Mouse (Mus musculus) erythroid progenitor cell, adult 5-6 weeks (primary cell): Measurements from ENCODE around the gene Myom1. TPM values are rescaled to one million over a fixed set of nuclear protein-coding genes. Genes with fewer than 3 reads are reported as not detected.
"Not testable (repeated sequence)": the region's sequence is repeated elsewhere in the genome, so short reads cannot be mapped to it uniquely, and the experiment has no call there.

Source experiments
- ATAC-seq: replicated peaks from 2 replicates; pipeline ENCODE4 v1.8.0; 2016; ENCODE audit warnings: moderate number of reproducible peaks, mild to moderate bottlenecking, moderate TSS enrichment, inconsistent platforms; ENCODE audit not compliant: poor library complexity, low FRiP score, severe bottlenecking
- total RNA-seq, 2 experiments: library from RNA; stranded (forward) in 1 of 2; stranded (reverse) in 1 of 2; fragments of 150-400 nt in 1 of 2; fragments of 186-747, 209-891 nt in 1 of 2; gene quantifications; 2 replicates each; pipeline versions ENCODE4 v1.2.3 to v1.2.4; 2015 to 2017; ENCODE audit warnings: low replicate concordance in 2 of 2

The Myom1 gene
- 0.42 TPM in 1 of 2 replicates, not detected in the other for total RNA-seq (2015; ENCODE audit: low replicate concordance)
- total RNA-seq (2017; ENCODE audit: low replicate concordance): 2.1 TPM in 1 of 2 replicates, not detected in the other

DNA sequence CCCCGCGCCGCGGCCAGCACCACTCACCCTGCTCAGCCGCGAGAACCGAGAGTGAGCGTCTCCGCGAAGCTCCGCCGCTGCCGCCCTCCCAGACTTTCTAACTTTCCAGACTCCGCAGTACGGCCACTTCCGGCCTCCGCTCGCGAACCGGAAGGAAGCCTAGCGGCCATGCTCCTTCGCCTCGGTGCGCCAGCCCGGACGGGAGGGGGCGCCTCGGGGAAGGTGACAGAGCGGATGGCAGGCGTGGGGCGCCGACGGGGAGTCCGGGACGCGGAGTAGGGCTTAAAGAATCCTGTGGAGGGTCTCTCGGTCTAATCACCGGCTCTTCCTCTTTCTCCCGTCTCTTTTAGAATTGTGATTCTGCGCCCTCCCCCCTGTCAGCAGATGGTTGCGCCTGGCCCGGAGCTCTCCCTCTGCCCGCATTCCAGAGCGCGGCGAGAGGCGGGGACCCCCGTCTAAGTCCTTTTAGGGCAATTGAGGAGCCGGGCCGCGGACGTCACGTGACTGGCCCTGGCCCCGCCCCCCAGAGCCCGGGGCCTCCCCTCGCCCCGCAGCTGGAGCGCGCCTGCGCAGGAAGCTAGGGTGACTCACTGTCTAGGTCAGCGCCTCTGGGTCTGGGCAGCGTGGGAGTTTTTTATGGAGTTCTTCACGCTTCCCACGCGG, at the start of gene Myom1:
Gene Myom1, plus strand, starts transcription at position 553 of the 663 bp plus-strand sequence.
- peak; percentile 91 for ATAC-seq

DNA sequence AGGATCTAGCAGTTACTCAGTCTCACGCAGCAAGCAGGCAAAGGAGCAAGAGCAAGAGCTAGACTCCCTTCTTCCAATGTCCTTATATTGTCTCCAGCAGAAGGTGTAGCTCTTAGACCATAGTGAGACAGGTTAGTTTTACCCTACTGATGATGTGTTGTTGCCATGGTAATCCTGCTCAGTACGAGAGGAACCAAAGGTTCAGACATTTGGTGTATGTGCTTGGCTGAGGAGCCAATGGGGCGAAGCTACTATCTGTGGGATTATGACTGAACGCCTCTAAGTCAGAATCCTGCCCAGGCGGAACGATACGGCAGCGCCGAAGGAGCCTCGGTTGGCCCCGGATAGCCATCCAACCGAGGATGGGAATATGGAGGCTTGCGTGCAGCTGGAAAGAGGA, 38.9 kb upstream of the Myom1 start:
- peak; percentile 96 for ATAC-seq

DNA sequence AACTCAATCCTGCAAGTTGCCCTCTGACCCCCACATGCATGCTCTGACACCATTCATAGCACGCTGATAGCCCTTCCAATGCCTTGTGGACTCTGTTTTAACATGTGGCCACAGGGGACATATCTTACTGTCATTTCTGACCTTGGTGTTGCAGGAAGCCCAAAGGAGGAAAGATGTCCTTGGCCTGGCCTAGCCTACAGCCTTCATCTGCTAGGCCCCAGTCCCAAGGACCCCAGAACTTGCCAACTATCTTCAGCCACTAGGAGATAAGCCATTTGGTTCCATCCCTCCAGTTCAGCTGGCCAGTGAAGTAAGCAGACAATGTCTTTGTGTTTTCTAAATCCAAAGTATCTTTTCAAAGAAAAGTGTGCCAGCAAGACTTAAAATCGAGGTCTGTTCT, 37.2 kb upstream of the Myom1 start:
- no peak for ATAC-seq

DNA sequence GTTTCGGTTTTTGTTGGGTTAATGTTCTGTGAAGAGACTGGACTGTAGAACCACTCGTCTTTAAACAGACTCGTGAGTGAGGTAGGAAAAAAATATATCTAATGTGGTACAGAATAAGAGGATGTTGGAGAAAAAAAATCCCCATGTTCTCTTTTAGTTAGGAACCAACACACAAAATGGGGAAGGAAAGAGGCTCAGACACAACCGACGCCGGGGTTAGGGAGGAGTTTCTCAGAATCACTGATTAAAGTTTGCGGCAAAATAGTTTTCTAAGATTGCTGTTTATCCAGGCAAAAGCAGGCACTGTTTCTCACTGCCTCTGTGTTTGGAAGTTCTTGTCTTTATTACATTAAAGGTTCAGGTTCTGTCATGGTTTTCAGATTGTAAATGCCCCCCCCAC, 36.3 kb upstream of the Myom1 start:
- ATAC-seq: no peak

DNA sequence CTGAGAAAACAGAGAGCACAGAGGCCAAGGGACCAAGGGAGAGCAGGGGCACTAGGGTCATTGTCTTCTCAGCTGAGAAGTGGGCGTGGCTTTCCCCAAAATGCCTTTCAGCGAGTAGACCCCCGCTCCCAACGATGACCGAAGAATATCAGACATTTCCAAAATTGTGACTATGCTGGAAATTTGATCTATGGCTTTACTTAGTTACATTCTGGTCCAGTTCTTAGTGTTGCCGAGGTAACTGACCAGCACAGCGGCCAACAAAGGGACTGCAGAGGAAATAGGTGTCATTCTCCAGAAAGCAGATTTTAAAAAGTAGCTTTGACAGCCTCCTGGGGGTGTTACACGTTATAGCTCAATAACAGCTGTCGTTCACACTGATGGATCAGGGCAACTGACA, 35.2 kb upstream of the Myom1 start:
- ATAC-seq: no peak

DNA sequence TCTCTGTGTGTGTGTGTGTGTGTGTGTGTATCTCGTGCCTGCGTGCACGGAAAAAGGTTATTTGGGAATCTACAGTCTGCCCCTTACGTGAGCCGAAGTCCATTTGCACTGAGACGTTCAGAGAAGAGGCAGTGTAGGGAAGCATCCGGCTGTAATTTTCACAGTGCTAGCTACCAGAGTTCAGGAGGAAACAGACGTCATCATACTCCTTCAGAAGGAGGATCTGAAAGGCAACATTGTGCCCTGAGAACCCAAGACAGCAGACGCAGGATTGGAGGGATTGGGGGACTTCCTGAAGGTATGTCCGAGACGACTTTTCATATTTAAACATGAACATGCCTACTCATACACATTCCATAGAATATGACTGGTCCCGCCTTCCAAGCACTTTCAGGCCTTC, 34.8 kb upstream of the Myom1 start:
- ATAC-seq: no peak

DNA sequence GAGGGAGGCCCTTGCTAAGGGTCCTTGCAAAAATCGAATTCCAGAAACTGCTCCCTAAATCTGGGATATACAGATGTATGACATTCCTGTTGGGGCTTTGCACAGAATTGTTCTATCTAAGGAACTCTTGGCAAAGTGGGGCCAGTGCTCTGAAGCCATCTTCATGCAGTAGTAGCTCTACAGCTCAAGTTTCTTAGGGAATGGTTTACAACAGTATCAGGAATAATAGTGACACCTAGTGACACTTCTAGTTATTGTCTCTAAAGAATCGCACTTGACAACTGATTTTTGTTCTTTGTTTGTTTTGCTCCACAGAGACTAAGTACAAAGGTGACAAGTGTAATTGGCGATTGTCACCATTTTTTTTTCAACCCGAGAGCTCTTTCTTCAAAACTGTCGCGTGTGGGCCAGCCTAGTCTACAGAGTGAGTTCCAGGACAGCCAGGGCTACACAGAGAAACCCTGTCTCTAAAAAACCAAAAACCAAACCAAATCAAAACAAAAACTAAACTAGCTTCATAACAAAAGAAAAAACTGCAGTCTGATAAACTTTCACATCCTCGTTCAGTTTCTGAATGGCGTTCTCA, 33.7 kb upstream of the Myom1 start:
- no peak for ATAC-seq

DNA sequence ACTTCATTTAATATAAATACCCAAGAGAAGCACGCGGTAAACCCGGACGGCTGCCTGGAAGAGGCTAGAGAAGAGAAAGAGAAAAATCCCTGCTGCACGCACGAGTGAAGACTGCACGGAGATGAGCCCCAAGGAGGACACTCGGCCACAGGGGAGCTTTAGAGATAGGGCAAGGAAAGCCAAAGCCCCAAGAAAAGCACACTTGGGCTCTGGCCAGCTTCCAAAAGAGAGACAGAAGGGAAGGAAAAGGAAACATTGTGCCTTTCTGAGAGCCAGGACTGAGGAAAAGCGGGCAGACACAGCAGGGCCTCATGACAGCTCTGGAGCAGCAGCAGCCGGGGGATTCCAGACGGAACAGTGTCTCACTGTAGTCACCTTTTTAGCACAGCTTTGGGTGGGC, 31.2 kb upstream of the Myom1 start:
- no peak for ATAC-seq

DNA sequence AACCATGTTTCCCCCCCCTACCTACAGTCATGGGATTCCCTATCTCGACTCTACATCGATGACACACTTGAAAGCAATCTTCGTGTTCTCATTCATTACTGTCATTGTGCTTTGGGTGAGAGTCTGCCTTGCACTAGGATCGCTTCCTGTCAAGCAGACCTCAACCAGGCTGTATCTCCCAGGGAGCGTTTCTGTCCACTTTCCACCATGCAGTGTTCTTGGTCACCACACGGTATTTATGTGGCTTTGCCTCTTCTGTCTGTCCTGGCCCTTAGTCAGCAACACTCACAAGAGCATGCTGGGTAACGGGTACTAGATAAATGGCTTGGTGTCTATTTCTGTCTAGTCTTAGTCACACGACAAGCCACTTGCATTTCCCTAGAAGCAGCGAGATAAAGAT, 29.0 kb upstream of the Myom1 start:
- ATAC-seq: no peak

DNA sequence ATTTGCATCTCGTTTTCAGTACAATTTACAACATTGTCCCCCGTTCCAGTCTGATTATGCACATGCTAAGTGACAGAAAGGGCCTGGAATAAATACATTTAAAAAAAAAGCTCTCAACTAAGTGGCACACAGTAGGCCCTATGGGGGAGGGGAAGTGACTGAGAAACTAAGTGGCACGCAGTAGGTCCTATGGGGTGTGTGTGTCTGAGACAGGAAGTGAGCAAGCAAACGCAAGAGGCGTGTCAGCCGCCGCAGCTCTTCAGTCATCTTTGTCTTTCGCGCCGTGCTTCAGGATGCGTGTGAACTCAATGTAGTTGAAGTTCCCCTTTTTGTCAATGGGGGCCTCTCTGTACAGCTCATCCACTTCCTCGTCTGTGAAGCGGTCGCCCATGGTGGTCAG, 28.4 kb upstream of the Myom1 start:
- ATAC-seq: not testable (repeated sequence)

DNA sequence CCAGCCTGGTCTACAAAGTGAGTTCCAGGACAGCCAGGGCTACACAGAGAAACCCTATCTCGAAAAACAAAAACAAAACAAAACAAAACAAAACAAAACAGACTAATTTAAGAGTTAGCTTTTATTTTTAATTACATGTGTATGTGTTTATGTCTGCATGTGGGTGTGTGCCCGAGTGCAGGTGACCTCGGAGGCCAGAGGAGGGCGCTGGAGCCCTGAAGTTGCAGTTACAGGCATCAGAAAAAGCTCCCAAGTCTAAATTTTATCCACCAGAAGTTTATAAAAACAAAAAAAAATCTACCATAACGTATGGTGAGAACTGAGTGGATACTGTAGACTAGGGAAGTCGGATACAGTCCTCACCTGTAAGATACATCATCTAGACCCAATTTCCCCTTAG, 24.6 kb upstream of the Myom1 start:
- no peak for ATAC-seq

DNA sequence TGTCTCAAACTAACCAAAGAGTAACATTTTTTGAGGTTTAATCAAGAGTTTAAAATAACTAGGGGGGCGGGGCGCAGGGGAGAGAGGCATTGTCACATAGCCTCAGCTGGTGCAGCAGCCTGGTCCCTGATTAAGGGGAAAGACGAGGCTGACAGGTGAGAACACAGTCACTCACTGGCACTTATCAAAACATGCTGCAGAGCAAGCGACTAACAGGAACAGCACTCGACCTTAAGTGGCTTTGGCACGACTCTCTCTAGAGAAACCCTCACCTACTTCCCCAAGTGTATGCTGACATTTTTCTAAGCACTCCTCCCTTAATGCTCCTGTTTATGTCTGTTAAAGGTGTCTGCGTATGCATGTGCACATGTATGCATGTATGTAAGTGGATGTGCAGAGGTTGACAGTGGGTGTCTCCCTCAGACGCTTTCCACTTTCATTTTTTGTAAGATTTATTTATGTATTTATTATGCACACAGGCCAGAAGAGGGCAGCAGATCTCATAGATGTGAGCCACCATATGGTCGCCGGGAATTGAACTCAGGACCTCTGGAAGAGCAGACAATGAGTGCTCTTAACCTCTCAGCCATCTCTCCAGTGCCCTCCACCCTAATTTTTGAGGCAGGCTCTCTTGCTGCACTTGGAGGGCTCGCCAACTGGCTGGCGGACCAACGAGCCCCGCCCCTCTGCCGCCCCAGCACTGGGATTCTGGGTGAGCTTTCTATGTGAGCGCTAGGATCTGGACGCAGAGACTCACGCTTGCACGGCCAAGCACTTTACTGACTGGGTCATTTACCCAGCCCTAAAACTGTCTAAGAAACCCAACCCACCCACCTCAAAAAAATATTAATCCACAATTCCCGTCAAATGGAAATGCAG, 22.8 kb upstream of the Myom1 start:
- no peak for ATAC-seq

DNA sequence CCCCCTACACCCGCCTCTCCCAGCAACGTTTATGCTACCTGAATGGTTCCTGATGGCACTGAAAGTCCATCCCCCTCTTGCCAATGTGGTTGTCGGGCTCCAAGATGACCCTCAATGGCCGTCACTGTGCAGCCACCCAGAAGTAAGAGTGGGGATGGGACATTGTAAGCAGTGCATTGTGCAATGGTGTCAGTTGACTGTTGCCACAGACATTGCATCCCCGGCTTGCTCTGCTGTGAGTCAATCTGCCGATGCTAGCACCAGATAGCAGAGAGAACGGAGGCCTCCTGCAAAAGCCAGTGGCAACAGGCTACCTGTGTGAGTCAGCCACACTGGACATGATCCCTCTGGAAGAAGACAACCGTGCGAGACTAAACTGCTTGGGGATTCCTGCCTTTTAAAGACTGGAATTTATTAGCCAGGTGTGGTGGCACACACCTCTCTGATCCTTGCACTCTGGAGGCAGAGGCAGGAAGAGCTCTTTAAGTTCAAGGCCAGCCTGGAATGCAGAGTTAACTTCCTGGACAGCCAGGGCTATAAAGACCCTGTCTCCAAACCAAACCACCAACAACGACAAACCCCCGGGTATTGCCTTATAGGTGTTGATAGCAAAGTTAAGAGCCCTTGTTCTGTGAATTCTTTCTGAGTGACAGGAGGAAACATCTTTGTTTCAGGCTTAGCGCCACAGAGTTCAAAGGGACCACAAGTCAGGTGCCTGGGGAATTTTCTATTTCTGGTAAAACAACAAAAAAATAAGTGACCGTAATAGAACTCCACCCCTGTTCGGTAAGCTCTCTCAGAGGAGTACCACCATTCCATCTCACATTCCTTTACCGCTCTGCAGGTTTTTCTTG, 16.7 kb upstream of the Myom1 start:
- ATAC-seq: no peak

DNA sequence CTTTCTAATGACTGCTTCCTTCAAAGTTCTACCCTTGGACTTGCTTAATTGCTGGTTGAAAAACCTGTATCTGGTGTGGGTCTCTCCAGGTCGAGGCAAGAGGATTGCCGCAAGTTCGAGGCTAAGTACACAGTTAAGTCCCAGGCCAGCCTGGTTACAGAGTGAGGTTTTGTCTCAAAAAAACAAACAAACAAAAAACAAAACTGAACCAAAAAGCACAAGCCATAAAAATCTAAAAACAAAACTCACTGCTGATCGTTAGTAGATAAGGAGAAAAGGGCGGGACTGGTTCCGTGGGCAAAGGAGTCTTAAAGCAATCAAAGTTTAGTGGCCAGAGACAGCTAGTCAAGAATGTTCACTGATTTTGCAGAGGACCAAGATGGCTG, 16.1 kb upstream of the Myom1 start:
- ATAC-seq: no peak

DNA sequence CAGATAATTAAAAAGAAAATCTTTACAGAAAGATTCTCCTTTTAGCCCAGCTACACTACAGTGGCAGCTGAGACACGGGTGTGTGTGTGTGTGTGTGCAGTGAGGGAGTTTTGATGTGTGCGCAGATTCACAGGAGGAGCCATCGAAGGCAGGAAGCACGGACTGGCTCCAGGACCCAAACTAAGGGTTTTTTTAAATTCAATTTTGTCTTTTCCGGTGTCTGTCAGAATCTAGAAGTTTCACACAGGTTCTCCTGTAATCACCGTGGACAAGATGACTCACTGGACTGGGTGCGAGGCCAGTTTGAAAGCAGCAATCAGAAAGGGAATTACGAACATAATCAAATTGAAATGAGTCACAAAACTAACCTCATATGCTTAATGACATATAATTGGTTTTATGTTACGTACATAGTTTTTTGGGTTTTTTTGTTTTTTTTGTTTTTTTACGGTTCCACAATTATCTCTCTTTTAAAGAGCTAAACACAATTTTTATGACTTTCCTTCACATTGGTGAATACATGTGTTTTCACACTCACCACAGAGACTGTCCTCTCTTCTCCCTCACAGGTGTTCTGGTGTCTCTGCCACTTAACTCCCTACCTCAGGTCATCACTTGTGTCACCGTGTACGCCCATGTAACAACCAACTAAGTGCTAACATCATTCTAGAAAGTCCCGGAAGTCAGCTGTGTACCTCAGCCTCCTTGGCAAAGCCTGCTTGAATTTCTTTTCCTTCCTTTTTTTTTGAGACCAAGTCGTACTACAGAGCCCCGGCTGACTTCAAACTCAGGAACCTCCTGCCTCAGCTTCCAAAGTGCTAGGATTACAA, 15.4 kb upstream of the Myom1 start:
- ATAC-seq: no peak

DNA sequence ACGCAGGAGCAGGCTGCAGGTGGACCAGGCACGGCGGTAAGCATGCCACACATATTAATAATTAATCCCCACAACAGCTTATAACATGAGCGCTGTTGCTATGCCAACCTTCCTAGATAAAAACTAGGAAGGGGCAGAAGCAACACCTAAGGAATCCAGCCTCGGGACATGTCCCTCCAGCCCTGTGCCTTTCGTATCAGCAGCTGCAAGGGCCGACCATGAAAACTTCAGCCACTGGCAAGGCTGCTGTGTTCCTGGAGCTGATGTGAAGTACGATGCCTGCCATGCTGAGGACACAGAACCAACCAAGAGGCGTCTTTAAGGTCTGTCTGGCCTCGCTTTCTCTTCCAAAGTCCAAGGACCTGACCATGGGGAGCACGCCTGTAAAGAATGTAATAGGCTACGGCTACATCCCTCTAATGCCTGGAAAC, 14.1 kb upstream of the Myom1 start:
- no peak for ATAC-seq

DNA sequence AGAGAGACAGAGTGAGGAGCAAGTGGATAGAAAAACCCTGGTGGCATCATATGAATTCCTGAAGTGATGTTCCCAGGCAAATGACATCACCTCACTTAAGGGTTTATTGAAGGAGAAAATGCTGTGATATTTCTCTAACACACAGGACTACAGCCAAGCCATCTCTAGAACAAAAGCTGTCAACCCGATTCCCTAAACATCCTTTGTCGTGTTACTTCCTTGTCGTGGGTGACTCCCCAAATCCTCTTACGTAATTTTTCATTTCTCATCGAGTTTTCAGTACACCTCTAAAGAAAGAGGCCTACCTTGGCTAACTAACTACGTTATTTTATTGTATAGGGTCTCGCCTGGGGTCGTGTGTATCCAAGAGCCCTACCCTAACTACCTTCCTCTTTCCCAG, 13.0 kb upstream of the Myom1 start:
- ATAC-seq: no peak

DNA sequence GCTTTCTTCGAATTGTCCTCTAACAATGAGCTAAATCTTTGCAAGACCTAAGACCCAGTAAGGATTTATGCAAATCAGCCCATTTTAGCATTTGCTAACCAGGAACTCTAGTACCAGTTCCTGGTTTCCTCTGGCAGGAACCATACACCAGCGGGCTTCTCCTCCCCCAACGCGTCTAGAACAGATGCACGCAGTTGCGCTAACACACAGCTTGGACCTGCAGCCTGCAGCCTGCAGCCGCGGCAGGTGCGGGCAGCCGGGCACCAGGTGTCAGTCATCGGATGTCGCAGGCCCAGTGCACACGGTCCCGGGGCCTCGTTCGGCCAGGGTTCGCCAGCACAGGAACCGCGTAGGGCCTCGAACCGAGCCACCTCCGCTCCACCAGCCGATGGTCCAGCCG, 12.4 kb upstream of the Myom1 start:
- peak; percentile 52 for ATAC-seq
